ENCODE assay signal across 16 mouse cellular contexts in the genomic region with DNA sequence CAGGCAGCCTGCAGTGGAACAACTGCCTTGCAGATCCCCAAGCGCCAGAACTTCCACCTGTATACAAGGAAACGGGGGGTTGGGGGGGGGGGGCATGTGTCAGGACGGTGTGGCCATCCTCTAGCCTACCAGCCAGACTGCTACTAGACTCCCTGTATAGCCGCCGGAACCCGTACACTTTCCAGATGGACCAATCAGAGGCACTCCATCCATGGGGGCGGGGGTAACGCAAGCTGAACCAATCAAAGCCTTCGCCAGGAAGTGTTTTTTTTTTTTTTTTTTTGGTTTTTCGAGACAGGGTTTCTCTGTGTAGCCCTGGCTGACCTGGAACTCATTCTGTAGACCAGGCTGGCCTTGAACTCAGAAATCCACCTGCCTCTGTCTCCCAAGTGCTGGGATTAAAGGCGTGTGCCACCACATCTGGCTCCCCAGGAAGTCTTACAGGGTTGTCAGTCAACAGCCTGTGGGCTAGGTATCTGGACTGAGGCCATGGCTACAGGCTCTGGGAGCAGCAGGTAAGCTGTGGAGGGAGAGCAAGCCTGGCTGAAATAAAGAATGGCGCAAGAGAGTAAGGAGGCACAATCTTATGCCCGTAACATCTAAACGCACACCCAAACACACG. TPM values are rescaled to one million over a fixed set of nuclear protein-coding genes. Genes with fewer than 3 reads are reported as not detected.
A peak's percentile ranks its signal among the peaks of the same experiment; 100 is the strongest.
DNase-seq lines count a peak whose midpoint lies in the region; ATAC-seq lines count a peak whose summit lies in the region.
"Had no signal": no experiment of that assay in that cellular context is flagged by ENCODE, and none has a peak within 500 bp of the region (broad histone marks: within the 10 kb centered on the region; RNA-seq: fewer than 3 reads in every experiment).

No protein-coding gene starts in this region.

- peaks cover 42% of the 10 kb centered on the region for H3K4me1 ChIP-seq in forebrain, embryonic 10.5 days
- peaks cover 21% of the 10 kb centered on the region for H3K4me1 ChIP-seq in forebrain, embryonic 15.5 days
- peaks cover 18% of the 10 kb centered on the region for H3K4me1 ChIP-seq in midbrain, embryonic 12.5 days
- H3K4me1 ChIP-seq in midbrain, embryonic 15.5 days, result peaks cover 14% of the 10 kb centered on the region

- H3K9ac ChIP-seq in forebrain, embryonic 15.5 days (replicated peaks), result no peak overlapping the region
- H3K9ac ChIP-seq in midbrain, embryonic 12.5 days (replicated peaks), result no peak overlapping the region
- no peak overlapping the region for H3K9ac ChIP-seq in midbrain, embryonic 15.5 days
- H3K9ac ChIP-seq: liver, embryonic 15.5 days had no signal

- H3K9me3 ChIP-seq in forebrain, embryonic 10.5 days, result no peaks in the 10 kb centered on the region
- H3K9me3 ChIP-seq in forebrain, embryonic 15.5 days, result no peaks in the 10 kb centered on the region
- H3K9me3 ChIP-seq in midbrain, embryonic 12.5 days, result no peaks in the 10 kb centered on the region
- no peaks in the 10 kb centered on the region for H3K9me3 ChIP-seq in midbrain, embryonic 15.5 days
- H3K9me3 ChIP-seq: liver, embryonic 15.5 days had no signal

- no peaks in the 10 kb centered on the region for H3K36me3 ChIP-seq in forebrain, embryonic 10.5 days (replicated peaks)
- H3K36me3 ChIP-seq in forebrain, embryonic 15.5 days, result no peaks in the 10 kb centered on the region
- no peaks in the 10 kb centered on the region for H3K36me3 ChIP-seq in midbrain, embryonic 12.5 days
- no peaks in the 10 kb centered on the region for H3K36me3 ChIP-seq in midbrain, embryonic 15.5 days (replicated peaks)
- H3K36me3 ChIP-seq: liver, embryonic 15.5 days had no signal

- no peak for ATAC-seq in forebrain, embryonic 15.5 days (replicated peaks)
- ATAC-seq in midbrain, embryonic 12.5 days (ENCODE audit: low FRiP score, low read depth), result no peak
- ATAC-seq in midbrain, embryonic 15.5 days (replicated peaks), result no peak

- no peak overlapping the region for H3K4me2 ChIP-seq in forebrain, embryonic 15.5 days (replicated peaks)
- no peak overlapping the region for H3K4me2 ChIP-seq in midbrain, embryonic 12.5 days (replicated peaks)
- H3K4me2 ChIP-seq in midbrain, embryonic 15.5 days, result no peak overlapping the region
- H3K4me2 ChIP-seq: heart, embryonic 11.5 days; liver, embryonic 15.5 days had no signal

- no peaks in the 10 kb centered on the region for H3K27me3 ChIP-seq in forebrain, embryonic 10.5 days (ENCODE audit: poor library complexity, severe bottlenecking)
- H3K27me3 ChIP-seq in forebrain, embryonic 15.5 days, result no peaks in the 10 kb centered on the region
- H3K27me3 ChIP-seq in midbrain, embryonic 12.5 days, result no peaks in the 10 kb centered on the region
- no peaks in the 10 kb centered on the region for H3K27me3 ChIP-seq in midbrain, embryonic 15.5 days (replicated peaks)
- H3K27me3 ChIP-seq: liver, embryonic 15.5 days had no signal

- H3K27ac ChIP-seq in forebrain, embryonic 10.5 days, result peak overlapping the region; percentile 74
- H3K27ac ChIP-seq in forebrain, embryonic 15.5 days (replicated peaks), result no peak overlapping the region
- 0 out of 2 replicates have a peak overlapping the region, but pooled peaks have one; percentile 21 for H3K27ac ChIP-seq in midbrain, embryonic 12.5 days (replicated peaks)
- no peak overlapping the region for H3K27ac ChIP-seq in midbrain, embryonic 15.5 days
- H3K27ac ChIP-seq: left cerebral cortex, adult 2 months; liver, embryonic 15.5 days had no signal

- intact Hi-C loops in heart, postnatal 25 days (cut with DNase I), result no loop called here

- no peak for DNase-seq in forebrain, embryonic 10.5 days (ENCODE audit: extremely low spot score, low spot score)
- DNase-seq in forelimb bud, embryonic 11.5 days (ENCODE audit: low read depth, low spot score), result peak; percentile 43
- DNase-seq in mesoderm, embryonic 11.5 days (ENCODE audit: low read depth, low spot score), result peak; percentile 44
- DNase-seq in heart, postnatal 25 days (ENCODE audit: low spot score), result no peak
- DNase-seq in lung, postnatal 25 days (ENCODE audit: low spot score), result no peak
- DNase-seq: kidney, postnatal 14 days; right cerebral cortex, postnatal 25 days had no signal

- 0 out of 2 replicates have a peak overlapping the region, but pooled peaks have one; percentile 15 for H3K4me3 ChIP-seq in forebrain, embryonic 10.5 days
- H3K4me3 ChIP-seq in forebrain, embryonic 15.5 days, result no peak overlapping the region
- no peak overlapping the region for H3K4me3 ChIP-seq in midbrain, embryonic 12.5 days
- no peak overlapping the region for H3K4me3 ChIP-seq in midbrain, embryonic 15.5 days
- H3K4me3 ChIP-seq: left cerebral cortex, adult 2 months; liver, embryonic 15.5 days had no signal

- 57% methylated on average over 15 of the region's 15 CpGs for WGBS in forebrain, embryonic 10.5 days
- WGBS in forebrain, embryonic 15.5 days, result 61% methylated on average over 15 of the region's 15 CpGs
- 57% methylated on average over 15 of the region's 15 CpGs for WGBS in midbrain, embryonic 12.5 days
- WGBS in midbrain, embryonic 15.5 days, result 54% methylated on average over 15 of the region's 15 CpGs

RNA-seq across cellular contexts. Expression of a gene that starts 1.9 kb away (rescaled TPM):
- 0.05 and 0.15 TPM in 2 replicates for polyA plus RNA-seq in forebrain, embryonic 10.5 days (2016; fragmentation: Nextera tagmentation; extraction: Ambion mirVana)
- 0.05 TPM in 1 of 2 replicates, not detected in the other for polyA plus RNA-seq in forebrain, embryonic 15.5 days (2015; fragmentation: Nextera tagmentation; extraction: Ambion mirVana)
- 0.05 TPM in 1 of 2 replicates, not detected in the other for polyA plus RNA-seq in midbrain, embryonic 12.5 days (2016; fragmentation: Nextera tagmentation; extraction: Ambion mirVana)
- polyA plus RNA-seq in midbrain, embryonic 15.5 days (2015; fragmentation: Nextera tagmentation; extraction: Ambion mirVana), result not detected in 2 replicates
- total RNA-seq in heart, postnatal 25 days (2021), result under 1 TPM in 1 of 2 experiments, not detected in 1; 0.06 TPM
- total RNA-seq: left cerebral cortex, adult 2 months; neutrophil, adult 5-6 weeks had no signal
- polyA plus RNA-seq: heart, embryonic 11.5 days had no signal

RNA-seq across cellular contexts. Expression of a gene that starts 10.2 kb away (rescaled TPM):
- 20.3 and 21.1 TPM in 2 replicates for polyA plus RNA-seq in forebrain, embryonic 10.5 days (2016; fragmentation: Nextera tagmentation; extraction: Ambion mirVana)
- 12.5 and 12.6 TPM in 2 replicates for polyA plus RNA-seq in forebrain, embryonic 15.5 days (2015; fragmentation: Nextera tagmentation; extraction: Ambion mirVana)
- 23.6 and 25.5 TPM in 2 replicates for polyA plus RNA-seq in midbrain, embryonic 12.5 days (2016; fragmentation: Nextera tagmentation; extraction: Ambion mirVana)
- polyA plus RNA-seq in midbrain, embryonic 15.5 days (2015; fragmentation: Nextera tagmentation; extraction: Ambion mirVana), result 10.1 and 10.3 TPM in 2 replicates
- total RNA-seq in heart, postnatal 25 days (2021), result 1 to 10 TPM; 2.2 to 2.4 TPM
- total RNA-seq: megakaryocyte, adult 5-6 weeks; neutrophil, adult 5-6 weeks had no signal

RNA-seq across cellular contexts. Expression of a gene that starts 29.7 kb away (rescaled TPM):
- polyA plus RNA-seq in forebrain, embryonic 10.5 days (2016; fragmentation: Nextera tagmentation; extraction: Ambion mirVana), result 4.7 and 4.9 TPM in 2 replicates
- polyA plus RNA-seq in forebrain, embryonic 15.5 days (2015; fragmentation: Nextera tagmentation; extraction: Ambion mirVana), result 6.5 and 7.6 TPM in 2 replicates
- polyA plus RNA-seq in midbrain, embryonic 12.5 days (2016; fragmentation: Nextera tagmentation; extraction: Ambion mirVana), result 7.6 and 9.2 TPM in 2 replicates
- polyA plus RNA-seq in midbrain, embryonic 15.5 days (2015; fragmentation: Nextera tagmentation; extraction: Ambion mirVana), result 8.5 and 10.9 TPM in 2 replicates
- total RNA-seq in heart, postnatal 25 days (2021), result not detected
- total RNA-seq: adrenal gland, adult 2 months; left cerebral cortex, adult 2 months; megakaryocyte, adult 5-6 weeks; neutrophil, adult 5-6 weeks had no signal
- polyA plus RNA-seq: adrenal gland, adult 2 months; liver, embryonic 15.5 days had no signal

Comparison
In these comparisons a context has a peak if more than half of its experiments do, and no peak if none do; other contexts are left out.
1. H3K27ac ChIP-seq: peak in forebrain, embryonic 10.5 days (single experiment) and midbrain, embryonic 12.5 days (single experiment); none in forebrain, embryonic 15.5 days (single experiment) and midbrain, embryonic 15.5 days (single experiment).
2. DNase-seq: peak in forelimb bud, embryonic 11.5 days (single experiment) and mesoderm, embryonic 11.5 days (single experiment); none in forebrain, embryonic 10.5 days (single experiment), heart, postnatal 25 days (single experiment) and lung, postnatal 25 days (single experiment).